Mouse (Mus musculus): ENCODE results near the gene Smyd3.

DNA sequence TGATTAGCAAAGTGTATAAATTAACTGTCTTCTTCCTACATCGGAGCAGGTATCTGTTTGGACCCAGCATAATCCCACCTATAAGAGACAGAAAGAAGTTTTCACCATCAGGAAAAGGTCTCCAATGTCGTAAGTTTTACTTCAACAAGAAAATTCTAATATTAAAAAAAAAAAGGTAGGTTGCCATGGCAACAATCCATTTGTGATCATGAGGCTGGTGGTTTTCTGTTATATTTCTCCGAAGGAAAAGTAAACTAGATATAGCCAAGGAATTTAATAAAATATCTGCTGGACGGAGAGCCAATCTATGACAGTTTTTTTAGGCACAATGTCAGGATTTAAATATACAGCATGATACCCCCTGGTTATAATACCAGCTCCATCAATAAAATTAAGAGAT is 142.9 kb downstream of the Smyd3 start:
- TF ChIP-seq POLR2A (IDR thresholded peaks at IDR 0.05; ENCODE audit: insufficient read depth, low read depth, low read length) (no peak), CTCF (IDR thresholded peaks at IDR 0.05; ENCODE audit: insufficient read depth, low read depth, low read length) (no peak)

Data from olfactory bulb, adult 2 months (tissue).